Mouse (Mus musculus): ENCODE results near the gene Col13a1.

DNA sequence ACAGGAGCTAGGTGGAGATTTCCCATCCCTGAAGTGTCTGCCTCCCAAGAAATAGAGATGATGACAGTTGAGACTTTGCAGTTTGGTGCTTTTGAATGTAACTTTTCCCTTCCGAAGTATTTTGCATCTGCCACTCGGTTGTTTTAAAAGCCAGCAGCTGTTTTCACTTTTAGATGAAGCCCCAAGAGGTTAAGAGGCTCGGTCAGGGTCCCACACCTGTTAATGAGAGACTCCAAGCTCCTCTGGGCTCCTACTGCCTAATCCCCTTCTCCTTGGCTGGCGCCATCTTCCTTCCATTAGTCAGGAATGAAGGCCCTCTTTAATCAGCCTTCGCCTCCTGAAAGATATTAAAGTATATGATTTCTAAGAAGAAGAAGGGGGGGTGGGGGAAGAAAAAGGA is 153.4 kb downstream of the Col13a1 start:
- TF ChIP-seq CTCF (IDR thresholded peaks at IDR 0.05; ENCODE audit: insufficient read depth, low read depth, low read length) (no peak), POLR2A (IDR thresholded peaks at IDR 0.05; ENCODE audit: insufficient read depth, low read depth, low read length) (no peak)
